Mouse (Mus musculus) hindbrain, embryonic 16.5 days (tissue): ENCODE measurements around the gene Wdr44. TPM values are rescaled to one million over a fixed set of nuclear protein-coding genes. Genes with fewer than 3 reads are reported as not detected.

Source experiments
- ATAC-seq: fragments of 200-750 bp; cut with Nextera tagmentation; 2 replicates; pipeline ENCODE4 v1.8.0; 2017; ENCODE audit warnings: moderate TSS enrichment, moderate library complexity
- H3K27ac ChIP-seq: fragments of 300-500 bp; sonication (generic); 2 replicates; pipeline ENCODE4 v1.5.1; 2014; ENCODE audit warnings: low read depth, mild to moderate bottlenecking, control low read depth, low read length, moderate library complexity
- H3K27me3 ChIP-seq: fragments of 300-500 bp; sonication (generic); replicated peaks from 2 replicates; pipeline ENCODE4 v1.6.1; 2014; ENCODE audit warnings: low read length; ENCODE audit not compliant: control insufficient read depth, insufficient read depth
- H3K36me3 ChIP-seq: fragments of 300-500 bp; sonication (generic); 2 replicates; pipeline ENCODE4 v1.6.1; 2014; ENCODE audit warnings: mild to moderate bottlenecking, low read length, moderate library complexity, mixed read lengths; ENCODE audit not compliant: control insufficient read depth, insufficient read depth
- H3K4me1 ChIP-seq: fragments of 300-500 bp; sonication (generic); 2 replicates; pipeline ENCODE4 v1.6.1; 2014; ENCODE audit warnings: low read depth, low read length; ENCODE audit not compliant: control insufficient read depth, insufficient read depth
- H3K4me2 ChIP-seq: fragments of 300-500 bp; sonication (generic); 2 replicates; pipeline ENCODE4 v1.6.1; 2014; ENCODE audit warnings: mild to moderate bottlenecking, low read length, control low read depth, moderate library complexity
- H3K4me3 ChIP-seq: fragments of 300-500 bp; sonication (generic); 2 replicates; pipeline ENCODE4 v1.5.1; 2014; ENCODE audit warnings: mild to moderate bottlenecking, low read length, control low read depth, moderate library complexity
- H3K9ac ChIP-seq: fragments of 300-500 bp; sonication (generic); 2 replicates; pipeline ENCODE4 v1.6.1; 2014; ENCODE audit warnings: low read depth, mild to moderate bottlenecking, control low read depth, low read length, moderate library complexity
- H3K9me3 ChIP-seq: fragments of 300-500 bp; sonication (generic); 2 replicates; pipeline ENCODE4 v1.6.1; 2014; ENCODE audit warnings: mild to moderate bottlenecking, low read length, moderate library complexity; ENCODE audit not compliant: control insufficient read depth
- whole genome bisulfite sequencing: fragments of 180-500 bp; shearing (Covaris S2); extraction: QIAGEN DNeasy Blood & Tissue Kit; methylation state at CpG from one replicate; pipeline ENCODE4 v1.1.7; 2014; 5-methylcytosine and 5-hydroxymethylcytosine counted together
- polyA plus RNA-seq: library from polyadenylated mRNA; unstranded; fragments of >200 nt; fragmentation: Nextera tagmentation; extraction: Ambion mirVana; gene quantifications from 2 replicates; pipeline ENCODE4 v1.2.1, GENCODE M21; 2015

Wdr44 gene
- polyA plus RNA-seq: 15.1 and 18.7 TPM in 2 replicates

DNA sequence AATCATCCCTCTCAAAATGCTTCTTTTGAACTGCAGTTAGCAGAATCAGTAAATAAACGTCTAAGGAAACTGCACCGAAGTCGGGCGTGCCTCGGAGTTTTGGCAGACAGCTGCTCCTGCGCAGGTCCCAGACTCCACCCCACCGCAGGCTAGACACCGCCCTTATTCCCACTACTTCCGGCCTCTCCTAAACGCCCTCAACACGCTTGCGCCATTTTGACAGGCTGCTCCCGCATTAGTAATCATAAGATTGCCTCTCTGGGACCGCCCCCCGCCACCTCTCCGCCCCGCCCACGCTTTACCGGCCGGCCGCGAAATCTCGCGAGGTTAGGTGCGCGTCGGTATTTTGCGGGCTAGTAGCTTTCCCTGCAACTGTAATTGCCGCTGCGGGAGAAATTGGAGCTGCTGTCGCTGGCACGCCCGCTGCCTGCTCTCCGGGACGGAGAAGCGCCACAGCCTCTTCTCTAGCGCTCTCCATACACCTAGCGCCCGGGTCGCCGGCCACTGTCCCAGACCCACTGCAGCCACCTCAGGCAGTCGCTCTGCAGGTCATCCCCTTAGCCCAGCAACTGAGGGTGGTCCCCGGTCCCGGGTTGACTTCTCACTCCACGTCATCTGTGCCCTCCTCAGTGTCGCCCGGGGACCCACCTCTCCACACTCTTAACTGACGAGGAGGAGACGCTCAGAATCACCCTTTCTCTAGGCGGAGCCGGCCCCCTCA, at the start of gene Wdr44:
Gene Wdr44, plus strand, starts transcription at position 330 of the 721 bp plus-strand sequence.
- 12% methylated on average over 44 of the region's 51 CpGs for WGBS
- peaks cover 2% of the 10 kb centered on the region; the same call in 1 of the 2 replicates for H3K4me1 ChIP-seq
- H3K9me3 ChIP-seq: no peaks in the 10 kb centered on the region
- peak within 1 kb of the TSS; percentile 77 for H3K9ac ChIP-seq
- H3K27me3 ChIP-seq: no peaks in the 10 kb centered on the region
- no peaks in the 10 kb centered on the region for H3K36me3 ChIP-seq
- peak; percentile 99 for ATAC-seq
- peak within 1 kb of the TSS; percentile 56 for H3K4me2 ChIP-seq
- H3K27ac ChIP-seq: peak within 1 kb of the TSS; percentile 84
- peak within 1 kb of the TSS; percentile 60 for H3K4me3 ChIP-seq

DNA sequence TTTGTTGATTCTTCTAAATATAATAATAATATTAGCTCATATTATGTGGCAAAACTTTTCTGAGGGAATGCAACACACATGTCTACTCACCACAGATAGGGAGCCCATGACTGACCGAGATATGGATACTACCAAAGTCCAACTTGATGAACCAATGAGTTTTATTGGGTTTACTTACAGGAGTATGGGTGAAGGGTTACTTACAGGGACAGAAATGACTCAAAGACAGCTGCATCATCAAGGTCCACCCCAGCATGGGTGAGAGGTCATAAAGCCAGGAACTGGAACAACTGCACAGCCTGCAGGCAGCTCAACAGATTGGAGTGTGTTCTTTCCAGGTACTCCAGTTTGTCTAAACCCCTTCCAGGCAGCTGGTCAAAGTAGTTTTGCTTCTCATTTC, 44.5 kb upstream of the Wdr44 start:
- H3K9ac ChIP-seq: no peak overlapping the region
- H3K9me3 ChIP-seq: no peaks in the 10 kb centered on the region
- WGBS: 88% methylated on average over 1 of the region's 1 CpGs
- no peak overlapping the region for H3K27ac ChIP-seq
- no peaks in the 10 kb centered on the region for H3K27me3 ChIP-seq
- H3K36me3 ChIP-seq: no peaks in the 10 kb centered on the region
- no peak overlapping the region for H3K4me2 ChIP-seq
- H3K4me1 ChIP-seq: no peaks in the 10 kb centered on the region
- no peak for ATAC-seq
- H3K4me3 ChIP-seq: no peak overlapping the region

- Histone ChIP-seq H3K36me3 (no peaks in the 10 kb centered on the region), H3K4me3 (no peak overlapping the region), H3K9ac (no peak overlapping the region), H3K4me2 (no peak overlapping the region), H3K9me3 (no peaks in the 10 kb centered on the region), H3K27ac (no peak overlapping the region), H3K4me1 (no peaks in the 10 kb centered on the region), H3K27me3 (no peaks in the 10 kb centered on the region)
- no peak for ATAC-seq
- WGBS: 100% methylated on average over 1 of the region's 1 CpGs
Observed at GRCm38 (mm10) chrX:23662216-23662615, 30.6 kb upstream of the Wdr44 start.

DNA sequence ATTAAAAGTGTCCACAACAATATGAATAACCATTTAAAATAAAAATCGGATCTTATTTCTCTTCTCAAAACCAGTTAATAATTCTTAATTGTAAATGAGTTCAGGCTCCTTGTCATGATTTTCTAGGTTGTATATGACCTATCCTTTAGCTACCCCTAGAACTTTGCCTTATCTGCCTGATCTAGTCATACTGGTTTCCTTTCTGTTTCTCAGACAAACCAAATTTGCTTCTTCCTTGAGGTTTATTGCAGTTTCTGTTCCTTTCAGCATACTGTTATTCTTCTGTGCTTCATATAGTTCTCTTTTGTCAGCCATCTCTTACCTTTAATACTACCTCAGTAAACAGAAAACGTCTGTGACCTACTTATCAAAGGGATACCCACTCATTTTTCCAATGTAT, 19.7 kb upstream of the Wdr44 start:
- no peak for ATAC-seq
- Histone ChIP-seq H3K27me3 (no peaks in the 10 kb centered on the region), H3K4me1 (no peaks in the 10 kb centered on the region), H3K36me3 (no peaks in the 10 kb centered on the region), H3K4me2 (no peak overlapping the region), H3K27ac (no peak overlapping the region), H3K9ac (no peak overlapping the region), H3K9me3 (no peaks in the 10 kb centered on the region), H3K4me3 (no peak overlapping the region)
- 76% methylated on average over 2 of the region's 2 CpGs for WGBS

DNA sequence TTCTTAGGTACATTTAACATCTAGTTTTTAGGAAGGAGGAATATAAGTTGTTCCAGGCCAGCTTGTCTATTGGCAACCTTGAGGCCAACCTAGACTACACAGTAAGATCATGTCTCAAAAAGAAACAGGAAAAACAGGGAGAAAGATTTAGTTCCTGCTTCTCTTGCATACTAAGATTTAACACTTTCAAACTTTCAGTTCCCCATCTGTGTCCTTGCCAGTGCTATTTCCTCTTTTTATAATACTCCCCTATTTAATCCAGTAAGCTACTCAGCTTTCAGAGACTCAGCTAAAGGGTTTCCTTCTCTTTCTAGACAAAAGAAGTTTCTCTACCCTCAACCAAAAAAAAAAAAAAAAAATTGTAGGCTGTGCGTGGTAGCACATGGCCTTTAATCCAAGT, 17.4 kb upstream of the Wdr44 start:
- Histone ChIP-seq H3K9ac (no peak overlapping the region), H3K27ac (no peak overlapping the region)

GRCm38 (mm10) chrX:23676583-23676982, 16.3 kb upstream of the Wdr44 start:
- Histone ChIP-seq H3K4me2 (no peak overlapping the region), H3K4me1 (no peaks in the 10 kb centered on the region), H3K36me3 (no peaks in the 10 kb centered on the region), H3K9ac (no peak overlapping the region), H3K4me3 (no peak overlapping the region), H3K27ac (no peak overlapping the region), H3K27me3 (no peaks in the 10 kb centered on the region), H3K9me3 (no peaks in the 10 kb centered on the region)
- ATAC-seq: no peak
- 84% methylated on average over 2 of the region's 2 CpGs for WGBS

More for the DNA sequence above, 17.4 kb upstream of the Wdr44 start:
- WGBS: 85% methylated on average over 1 of the region's 1 CpGs
- H3K36me3 ChIP-seq: no peaks in the 10 kb centered on the region
- no peak for ATAC-seq
- H3K27me3 ChIP-seq: no peaks in the 10 kb centered on the region
- H3K4me3 ChIP-seq: no peak overlapping the region
- no peak overlapping the region for H3K4me2 ChIP-seq
- H3K9me3 ChIP-seq: no peaks in the 10 kb centered on the region
- H3K4me1 ChIP-seq: no peaks in the 10 kb centered on the region

DNA sequence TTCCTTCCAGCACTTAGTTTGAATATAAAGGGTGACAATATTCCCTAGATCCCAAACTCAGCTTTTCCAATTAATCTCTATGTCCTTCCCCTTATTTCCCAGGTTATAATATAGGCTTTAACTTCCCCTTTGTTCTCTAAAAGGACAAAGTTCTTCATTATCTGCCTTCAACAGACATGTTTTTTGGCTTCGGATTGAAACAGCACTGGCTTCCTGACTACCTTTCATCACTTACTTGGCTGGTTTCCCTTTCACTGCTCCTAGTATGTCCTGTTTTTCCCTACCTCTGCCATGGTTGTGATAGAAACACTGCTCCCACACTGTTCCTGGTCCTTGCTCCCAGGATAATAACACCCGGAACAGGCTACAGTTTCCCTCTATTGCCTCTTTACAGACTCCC, 15.3 kb upstream of the Wdr44 start:
- H3K36me3 ChIP-seq: no peaks in the 10 kb centered on the region
- H3K4me3 ChIP-seq: no peak overlapping the region
- H3K27me3 ChIP-seq: no peaks in the 10 kb centered on the region
- no peak overlapping the region for H3K4me2 ChIP-seq
- H3K9ac ChIP-seq: no peak overlapping the region
- WGBS: 84% methylated on average over 2 of the region's 2 CpGs
- ATAC-seq: no peak
- H3K4me1 ChIP-seq: no peaks in the 10 kb centered on the region
- H3K27ac ChIP-seq: no peak overlapping the region
- no peaks in the 10 kb centered on the region for H3K9me3 ChIP-seq

GRCm38 (mm10) chrX:23692336-23692721, 522 bp upstream of the Wdr44 start:
- ATAC-seq: no peak; the same call in 1 of the 2 replicates
- Histone ChIP-seq H3K4me1 (peaks cover 2% of the 10 kb centered on the region; the same call in 1 of the 2 replicates), H3K9ac (peak overlapping the region; percentile 22; the same call in 1 of the 2 replicates), H3K27me3 (no peaks in the 10 kb centered on the region), H3K4me3 (peak overlapping the region; percentile 60), H3K9me3 (no peaks in the 10 kb centered on the region), H3K27ac (no peak overlapping the region), H3K36me3 (no peaks in the 10 kb centered on the region), H3K4me2 (peak overlapping the region; percentile 53)
- WGBS: 13% methylated on average over 5 of the region's 5 CpGs

DNA sequence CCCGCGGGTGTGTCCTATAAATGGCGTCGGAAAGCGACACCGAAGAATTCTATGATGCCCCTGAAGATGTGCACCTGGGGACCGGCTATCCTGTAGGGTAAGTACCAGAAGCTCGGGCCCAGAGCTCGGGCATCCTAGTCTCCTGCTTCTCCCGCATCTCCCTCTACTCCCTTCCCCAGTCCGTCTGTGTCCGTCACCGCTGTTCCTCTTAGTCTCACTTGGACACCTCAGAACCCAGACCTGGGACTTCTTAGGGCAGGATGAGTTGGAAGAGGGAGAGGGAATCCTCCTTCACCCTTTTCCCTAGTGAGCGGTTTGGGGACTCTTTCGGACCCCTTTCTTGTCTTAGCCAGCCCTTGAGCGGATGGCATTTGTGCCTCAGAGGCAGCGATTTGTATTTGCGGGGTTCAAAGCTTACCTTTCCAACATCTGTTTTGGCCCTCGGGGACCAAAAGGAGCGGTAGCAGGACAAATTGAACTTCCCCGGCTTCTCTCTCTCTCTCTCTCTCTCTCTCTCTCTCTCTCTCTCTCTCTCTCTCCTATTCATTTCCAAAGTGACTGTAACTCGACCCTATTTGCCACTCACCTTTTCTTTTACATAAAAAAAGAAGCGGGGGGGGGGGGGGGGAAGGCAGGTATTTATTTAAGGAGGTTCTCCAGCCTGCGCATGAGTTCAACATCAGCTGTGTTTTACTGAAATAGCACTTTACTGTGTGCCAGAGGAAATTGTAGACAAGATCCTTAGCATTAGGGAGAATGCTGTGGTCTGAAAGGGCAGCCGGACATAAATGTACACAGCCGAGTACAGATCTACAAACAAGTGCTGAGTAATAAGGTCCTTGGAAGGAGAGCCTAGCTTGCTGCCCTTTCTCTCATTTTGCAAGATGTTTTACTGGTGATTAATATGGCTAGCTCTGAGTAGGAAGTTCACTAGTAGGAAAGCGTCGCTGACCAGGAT, 871 bp downstream of the Wdr44 start:
- no peaks in the 10 kb centered on the region for H3K9me3 ChIP-seq
- peak overlapping the region; percentile 56 for H3K4me2 ChIP-seq
- peaks cover 2% of the 10 kb centered on the region; the same call in 1 of the 2 replicates for H3K4me1 ChIP-seq
- H3K4me3 ChIP-seq: peak overlapping the region; percentile 60
- no peak for ATAC-seq
- H3K27ac ChIP-seq: peak overlapping the region; percentile 84
- 13% methylated on average over 28 of the region's 28 CpGs for WGBS
- H3K9ac ChIP-seq: peak overlapping the region; percentile 77
- H3K36me3 ChIP-seq: no peaks in the 10 kb centered on the region
- H3K27me3 ChIP-seq: no peaks in the 10 kb centered on the region
